Mouse (Mus musculus) cerebellum, postnatal 14 days (tissue): ENCODE measurements around the gene Tgoln1.

Source experiments
- DNase-seq, 2 experiments: peaks; one replicate each; pipeline ENCODE4 v3.0.0; 2021; ENCODE audit warnings: mixed read lengths in 2 of 2

Gene Tgoln1

DNA sequence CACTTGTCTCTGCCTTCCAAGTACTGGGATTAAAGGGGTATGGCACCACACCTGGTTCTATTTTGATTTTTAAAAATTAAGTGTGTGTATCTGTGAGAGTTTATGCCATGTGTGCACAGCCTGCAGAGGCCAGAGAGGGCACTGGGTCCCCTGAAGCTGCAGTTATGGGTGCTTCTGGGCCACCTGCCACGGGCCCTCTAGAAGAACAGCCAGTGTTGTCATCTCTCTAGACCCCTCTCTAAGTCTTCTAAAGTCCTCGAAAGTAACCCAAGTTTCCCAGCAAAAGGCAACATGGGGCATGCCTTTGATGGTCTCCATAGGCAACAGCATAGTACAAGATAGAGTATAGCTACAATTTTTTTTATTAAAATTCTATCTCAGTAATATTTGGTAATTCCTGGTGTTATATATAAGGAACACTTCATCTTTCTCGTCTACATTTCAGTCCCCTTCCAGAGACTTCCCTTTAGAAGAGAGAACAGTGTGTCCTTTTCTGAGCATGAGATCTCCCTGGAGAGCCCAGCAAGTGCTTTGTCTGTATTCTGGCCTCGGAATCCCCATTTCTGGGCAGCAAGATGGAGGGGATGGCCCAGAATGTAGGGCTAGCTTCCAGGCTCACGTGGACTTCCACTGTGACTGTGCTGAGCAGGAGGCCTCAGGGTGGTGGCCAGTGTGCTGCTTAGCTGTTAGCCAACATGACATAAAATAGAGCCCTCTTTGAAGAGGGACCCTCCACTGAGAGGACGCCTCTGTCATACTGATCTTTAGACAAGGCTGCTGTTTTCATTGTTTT lies 23.6 kb downstream of the Tgoln1 start:
- DNase-seq: no peak

DNA sequence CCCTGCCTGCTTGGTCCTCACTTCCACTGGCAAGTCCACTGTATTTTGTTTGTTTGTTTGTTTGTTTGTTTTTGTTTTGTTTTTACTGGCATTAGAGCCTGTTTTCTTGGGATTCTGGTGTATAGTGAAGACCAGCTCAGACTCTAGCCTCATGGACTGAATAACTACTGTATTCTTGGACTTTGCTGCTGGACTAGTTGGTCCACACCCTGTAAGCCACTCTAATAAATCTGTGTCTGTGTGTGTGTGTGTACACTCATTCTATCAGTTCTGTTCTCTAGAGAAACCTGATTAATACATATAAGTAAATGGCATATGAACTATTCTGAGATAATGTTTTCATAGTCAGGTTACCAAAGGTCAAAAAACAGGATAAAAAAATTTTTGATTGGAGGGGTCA lies 26.7 kb downstream of the Tgoln1 start:
- no peak for DNase-seq

DNA sequence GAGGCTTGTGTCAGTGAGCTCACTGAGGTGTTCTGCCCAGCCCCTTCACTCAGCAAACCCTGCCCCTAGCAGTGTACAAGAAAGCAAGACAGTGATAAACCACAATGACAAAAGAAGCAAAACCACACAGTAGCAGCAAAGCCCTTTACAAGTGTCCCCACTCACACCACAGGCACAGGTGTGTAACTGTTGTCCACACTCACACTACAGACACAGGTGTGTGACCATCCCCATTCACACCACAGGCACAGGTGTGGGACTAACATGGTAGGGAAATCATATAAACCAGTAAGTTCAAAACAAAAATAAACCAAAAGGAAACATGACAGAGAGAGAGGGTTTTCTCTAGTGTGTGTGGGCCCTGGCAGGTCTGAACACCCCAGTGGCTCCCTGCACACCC lies 28.5 kb downstream of the Tgoln1 start:
- DNase-seq: no peak

DNA sequence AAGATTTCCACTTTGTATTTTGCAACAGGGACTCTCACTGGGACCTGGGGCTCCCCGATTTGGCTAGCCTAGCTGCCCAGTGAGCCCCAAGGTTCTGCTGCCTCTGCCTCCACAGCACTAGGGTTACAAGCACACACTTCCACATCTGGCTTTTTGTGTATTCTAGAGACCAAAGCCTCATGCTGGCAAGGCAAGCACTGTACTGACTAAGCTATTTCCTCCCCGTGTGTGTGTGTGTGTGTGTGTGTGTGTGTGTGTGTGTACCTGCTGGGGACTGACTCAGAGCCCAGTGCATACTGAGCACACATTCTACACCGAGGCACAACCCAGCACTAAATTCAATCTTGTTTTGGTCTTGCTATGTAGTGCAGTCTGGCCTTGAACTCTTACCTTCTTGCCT lies 30.1 kb downstream of the Tgoln1 start:
- no peak for DNase-seq

DNA sequence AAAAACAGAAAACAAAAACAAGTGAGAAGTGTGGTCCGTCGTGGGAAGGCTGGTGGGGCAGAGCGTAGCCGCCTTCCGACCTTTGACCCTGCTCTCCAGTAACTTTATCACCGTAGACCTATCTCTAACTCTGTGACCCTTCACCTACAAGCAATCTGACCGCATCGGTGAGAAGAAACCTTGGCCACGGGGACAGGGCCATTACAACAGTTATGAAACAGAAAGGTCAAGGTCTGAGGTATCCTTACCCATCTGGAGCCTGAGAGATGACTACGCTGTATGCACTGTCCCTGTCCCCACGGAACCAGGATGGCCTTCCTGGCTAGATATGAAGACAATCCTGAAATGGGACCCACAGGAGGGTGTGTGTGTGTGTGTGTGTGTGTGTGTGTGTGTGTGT lies 32.6 kb downstream of the Tgoln1 start:
- DNase-seq: no peak

DNA sequence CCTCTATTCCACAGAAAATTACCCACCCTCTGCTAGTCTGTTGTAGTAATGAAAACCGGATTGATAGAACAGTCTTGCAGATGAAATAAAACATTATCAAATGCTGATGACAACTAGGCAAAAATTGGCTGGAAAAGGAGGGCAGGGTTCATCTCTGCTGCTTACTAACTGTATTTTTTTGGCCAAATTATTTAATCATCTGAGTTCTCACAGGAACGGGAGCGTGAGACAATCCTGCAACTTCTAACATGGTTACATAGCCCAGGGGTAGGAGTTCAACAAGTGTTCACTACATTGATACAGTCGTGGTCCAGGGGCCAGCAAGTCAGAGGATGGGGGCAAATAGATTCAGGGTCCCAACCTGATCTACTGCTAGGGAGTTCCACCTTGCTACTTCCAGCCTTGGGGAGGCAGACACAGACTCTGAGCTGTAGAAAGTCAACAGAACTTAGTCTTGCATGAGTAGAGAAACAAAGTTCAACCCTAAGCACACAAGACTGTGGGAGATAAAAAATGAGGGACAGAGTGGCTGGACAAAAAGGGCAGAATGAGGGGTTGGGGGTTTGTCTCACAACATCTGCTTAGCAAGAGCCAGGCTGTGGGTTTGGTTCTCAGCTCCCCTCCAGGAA lies 33.5 kb downstream of the Tgoln1 start:
- no peak for DNase-seq

DNA sequence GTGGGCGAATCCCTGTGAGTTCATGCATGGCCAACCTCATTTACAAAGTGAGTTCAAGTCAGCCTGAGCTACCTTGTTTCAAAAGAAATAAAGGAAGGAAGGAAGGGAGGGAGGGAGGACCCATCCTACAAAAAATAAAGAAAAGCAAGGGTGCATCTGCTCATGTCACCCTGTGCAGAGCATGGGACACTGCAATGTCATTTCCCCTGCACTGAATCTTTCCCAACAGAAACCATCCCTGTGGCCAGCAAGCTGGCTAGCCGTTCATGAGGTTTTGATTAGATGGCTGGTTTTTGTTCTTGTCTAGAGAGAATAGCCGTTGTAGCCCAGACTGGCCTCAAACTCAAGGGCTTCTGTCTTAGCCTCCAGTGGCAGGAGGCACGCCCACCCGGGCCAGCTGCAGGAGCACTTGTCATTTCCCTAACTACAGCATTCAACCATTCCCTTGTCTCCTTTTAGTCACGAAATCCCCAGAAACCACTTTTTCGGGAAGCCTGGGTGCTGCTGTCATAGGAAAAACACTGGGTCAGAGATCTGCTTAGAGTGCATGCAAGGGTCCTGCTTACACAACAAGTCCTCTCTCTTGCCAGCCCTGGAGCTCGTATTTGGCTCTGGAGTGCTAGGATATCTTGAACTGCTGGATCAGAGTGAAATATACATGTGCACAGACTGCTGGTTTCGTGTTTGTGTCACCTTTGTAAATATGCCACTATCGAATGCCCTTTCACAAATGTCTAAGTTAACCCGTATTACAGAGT lies 35.0 kb downstream of the Tgoln1 start:
- no peak for DNase-seq

DNA sequence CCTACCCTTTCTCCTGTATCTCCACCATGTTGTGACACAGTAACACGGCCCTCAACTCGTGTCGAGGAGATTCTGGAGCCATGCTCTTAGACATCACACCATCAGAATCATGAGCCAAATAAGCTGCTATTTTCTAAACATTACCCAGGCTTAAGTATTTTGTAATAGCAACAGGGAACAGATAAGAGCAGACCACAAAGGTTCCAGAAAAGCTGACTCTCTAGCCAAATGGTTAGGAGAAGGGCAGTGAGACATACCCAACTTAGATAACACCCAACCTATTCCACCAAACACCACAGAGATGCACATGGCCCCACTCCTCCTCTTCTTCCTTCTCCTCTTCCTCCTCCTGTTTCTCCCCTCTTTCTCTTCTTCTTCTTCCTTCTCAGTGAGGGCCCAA lies 40.8 kb downstream of the Tgoln1 start:
- DNase-seq: no peak

DNA sequence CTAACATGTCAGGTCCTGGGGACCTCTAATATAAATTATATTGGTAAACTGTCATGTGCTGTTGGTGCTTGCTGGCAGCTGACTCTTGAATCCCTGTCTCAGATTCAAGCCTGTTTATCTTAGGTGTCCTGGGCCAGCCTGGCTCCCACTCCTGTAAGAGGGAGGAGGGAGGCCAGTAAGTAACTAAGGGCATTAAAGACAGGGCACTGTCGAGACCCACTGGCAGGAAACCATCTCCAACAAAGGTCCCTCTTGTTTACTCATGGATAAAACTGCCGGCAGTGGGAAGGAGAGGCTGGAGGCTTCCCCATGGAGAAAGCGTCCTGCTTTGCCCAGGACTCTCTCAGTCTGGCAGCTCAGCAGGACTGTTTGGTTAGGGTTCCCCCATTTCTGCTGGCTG lies 45.0 kb downstream of the Tgoln1 start:
- DNase-seq: no peak

DNA sequence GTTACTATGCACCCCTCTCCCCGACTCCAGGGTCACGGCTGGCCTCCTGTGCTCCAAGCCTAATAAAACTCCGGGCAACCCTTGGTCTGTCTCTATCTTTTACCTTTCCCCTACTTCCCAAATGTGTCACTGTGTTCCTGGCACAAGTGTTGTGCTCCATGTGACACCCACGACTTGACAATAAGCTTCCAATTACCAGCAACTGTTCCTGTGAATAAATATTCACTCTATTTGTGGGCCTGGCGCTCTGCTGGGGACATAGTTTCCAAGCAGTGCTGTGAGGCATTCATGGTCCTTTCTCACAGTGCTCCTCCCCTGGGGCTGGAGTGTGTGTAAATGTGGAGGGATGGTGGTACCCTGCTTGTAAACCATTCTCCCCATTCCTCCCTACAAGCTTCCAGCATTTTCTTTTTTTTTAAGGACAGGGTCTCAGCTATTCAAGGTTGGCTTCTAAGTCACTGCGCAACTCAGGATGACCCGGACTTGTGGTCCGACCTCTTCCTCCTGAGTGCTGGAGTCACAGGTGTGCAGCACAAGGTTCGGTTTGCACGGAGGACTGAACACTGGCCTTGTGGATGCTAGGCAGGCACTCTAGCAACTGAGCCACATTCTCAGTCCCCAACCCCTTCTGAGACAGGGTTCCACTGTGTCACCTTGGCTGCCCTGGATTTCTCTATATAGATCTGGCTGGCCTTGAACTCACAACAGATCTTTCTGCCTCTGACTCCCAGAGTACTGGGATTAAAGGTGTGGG lies 46.0 kb downstream of the Tgoln1 start:
- DNase-seq: no peak

DNA sequence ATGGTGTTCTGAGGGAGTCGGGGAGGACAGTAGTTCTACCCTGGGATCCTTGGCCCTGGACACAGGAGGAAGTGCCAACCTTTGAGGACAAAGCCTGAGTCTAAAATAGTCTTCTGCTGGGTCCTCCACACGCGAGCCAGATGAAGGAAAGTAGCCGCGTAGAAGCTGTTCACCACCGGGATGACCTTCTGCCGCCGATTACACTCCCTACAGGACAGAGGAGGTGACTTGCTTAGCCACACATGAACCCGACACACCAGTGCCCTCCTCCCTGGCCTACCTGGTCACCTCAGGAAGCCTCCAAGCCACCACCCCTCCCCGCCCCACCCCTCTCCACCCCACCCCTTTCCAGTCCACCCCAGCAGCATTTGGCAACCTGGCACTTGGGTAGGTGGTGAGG lies 48.1 kb downstream of the Tgoln1 start:
- DNase-seq: no peak

DNA sequence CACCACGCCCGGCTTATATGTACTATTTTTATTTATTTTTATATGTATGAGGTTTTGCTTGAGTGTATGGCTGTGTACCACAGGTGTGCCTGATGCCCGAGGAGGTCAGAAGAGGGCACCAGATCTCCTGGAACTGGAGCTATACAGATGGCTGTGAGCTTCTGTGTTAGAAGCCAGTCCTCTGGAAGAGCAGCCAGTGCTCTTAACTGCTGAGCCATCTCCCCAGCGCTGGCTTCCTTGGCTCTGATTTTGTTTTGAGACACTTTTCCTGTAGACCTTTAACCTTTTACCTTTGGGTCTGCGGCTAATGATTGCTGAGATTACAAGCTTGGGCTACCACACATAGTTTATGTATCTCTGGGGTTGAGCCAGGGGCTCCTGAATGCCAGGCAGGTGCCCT lies 49.3 kb downstream of the Tgoln1 start:
- no peak for DNase-seq

DNA sequence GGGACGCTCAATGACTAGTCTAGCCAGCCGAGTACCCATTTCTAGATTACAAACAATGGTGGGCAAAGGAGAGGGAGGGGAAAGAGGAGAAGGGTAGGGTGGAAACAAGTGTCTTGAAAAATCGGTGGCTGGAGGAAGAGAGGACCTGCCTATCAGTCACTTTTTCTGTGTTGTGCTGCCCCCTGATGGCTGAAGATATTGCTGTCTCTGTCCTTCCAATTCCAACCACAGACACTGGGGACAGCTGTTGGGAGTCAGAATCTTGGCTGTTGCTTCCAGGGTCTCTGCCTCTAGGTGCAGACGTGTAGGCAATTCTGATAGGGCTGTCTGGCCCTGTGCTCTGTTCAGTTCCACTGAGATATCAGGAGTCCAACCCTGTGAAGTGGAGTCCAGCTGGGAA lies 50.8 kb downstream of the Tgoln1 start:
- peak; percentile 92 to 95 for DNase-seq

DNA sequence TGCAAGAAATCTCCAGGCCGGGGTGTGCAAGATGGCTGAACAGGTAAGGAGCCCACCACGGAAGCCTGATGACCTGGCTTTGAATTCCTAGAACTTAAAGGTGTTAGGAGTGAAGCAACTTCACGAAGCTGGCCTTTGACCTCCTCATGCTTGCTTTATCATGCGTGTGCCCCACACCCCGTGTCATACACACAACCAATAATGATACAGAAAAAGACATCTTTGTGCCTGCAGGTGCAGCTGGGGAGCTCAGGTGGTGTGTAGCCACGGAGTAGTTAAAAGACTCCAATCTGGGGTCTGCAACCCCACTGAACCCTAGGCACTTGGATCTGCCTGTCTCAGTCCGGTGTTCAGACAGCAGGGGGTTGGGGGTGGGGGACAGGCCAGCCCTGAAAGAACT lies 51.3 kb downstream of the Tgoln1 start:
- no peak for DNase-seq

DNA sequence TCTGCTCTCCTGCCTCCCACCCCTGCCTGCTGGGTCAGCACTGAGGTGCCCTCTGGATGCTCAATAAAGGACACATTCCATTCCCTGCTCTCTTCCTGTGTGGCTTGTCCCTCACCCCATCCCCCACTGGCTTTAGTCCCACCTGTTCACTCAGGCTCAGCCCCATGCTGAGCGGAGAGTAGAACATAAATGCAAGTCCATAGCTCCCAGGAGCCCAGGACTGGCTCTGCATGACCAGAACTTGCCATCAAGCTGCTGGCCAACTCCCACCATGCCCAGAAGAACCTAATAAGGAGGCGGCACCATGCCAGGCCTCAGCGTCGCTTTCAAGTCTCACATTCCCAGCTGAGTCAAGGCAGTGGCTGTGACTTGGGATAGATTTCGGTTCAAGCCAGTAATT lies 53.9 kb downstream of the Tgoln1 start:
- peak; percentile 18 to 41 for DNase-seq

DNA sequence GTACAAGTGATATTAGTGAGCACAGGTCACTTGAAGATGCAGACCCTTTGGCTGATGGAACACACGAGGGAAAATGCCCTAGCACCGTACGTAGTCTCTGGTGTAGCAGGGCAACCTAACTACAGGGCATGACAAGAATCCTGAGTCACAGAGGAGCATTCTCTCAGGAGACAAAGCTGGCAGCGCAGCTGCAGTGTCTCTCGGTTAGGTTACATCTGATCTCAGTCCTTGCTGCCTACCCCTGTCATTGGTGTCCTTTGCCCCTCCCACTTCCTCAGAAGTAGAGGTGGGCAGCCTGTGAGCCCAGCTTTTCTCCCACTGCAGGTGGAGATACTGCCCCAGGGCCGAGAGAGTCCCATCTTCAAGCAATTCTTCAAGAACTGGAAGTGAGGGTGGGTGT lies 54.3 kb downstream of the Tgoln1 start:
- no peak for DNase-seq

DNA sequence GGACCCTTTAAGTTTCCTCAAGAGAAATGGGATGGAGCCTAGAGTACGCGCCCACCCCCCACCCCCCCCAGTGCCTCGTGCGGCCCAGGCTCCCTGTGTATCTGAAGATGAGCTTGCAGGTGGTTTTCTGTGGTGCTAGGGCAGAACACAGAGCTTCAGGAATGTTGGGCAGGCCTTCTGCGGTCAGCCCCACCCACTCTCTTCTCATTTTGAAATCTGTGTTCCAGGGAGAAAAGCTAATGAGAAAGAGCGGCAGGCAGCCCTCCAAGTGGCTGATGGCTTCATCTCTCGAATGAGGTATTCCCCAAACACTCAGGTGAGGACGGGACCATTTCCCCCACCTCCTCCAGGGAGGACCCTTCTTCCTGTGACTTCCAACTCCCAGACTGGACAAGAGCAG lies 56.0 kb downstream of the Tgoln1 start:
- DNase-seq: no peak
